Mouse (Mus musculus) liver, embryonic 14.5 days (tissue): ENCODE measurements around the gene Swt1. TPM values are rescaled to one million over a fixed set of nuclear protein-coding genes. Genes with fewer than 3 reads are reported as not detected.
"Not testable (repeated sequence)": the region's sequence is repeated elsewhere in the genome, so short reads cannot be mapped to it uniquely, and the experiment has no call there.

ENCODE experiments used
- ATAC-seq: fragments of 200-750 bp; cut with Nextera tagmentation; 2 replicates; pipeline ENCODE4 v1.8.0; 2017; ENCODE audit warnings: moderate number of reproducible peaks, mild to moderate bottlenecking, moderate library complexity; ENCODE audit not compliant: insufficient read depth
- DNase-seq, 3 experiments: peaks; one replicate each; pipeline ENCODE4 v3.0.0-alpha.2; 2012 to 2013; ENCODE audit warnings: low read depth in 3 of 3, low spot score in 3 of 3
- H3K27ac ChIP-seq: fragments of 300-500 bp; sonication (generic); 2 replicates; pipeline ENCODE4 v1.5.1; 2014; ENCODE audit warnings: moderate library complexity, mild to moderate bottlenecking, control low read depth, inconsistent platforms
- H3K27me3 ChIP-seq: fragments of 300-500 bp; sonication (generic); 2 replicates; pipeline ENCODE4 v1.6.1; 2014; ENCODE audit warnings: mild to moderate bottlenecking, low read length, moderate library complexity; ENCODE audit not compliant: control insufficient read depth, insufficient read depth
- H3K36me3 ChIP-seq: fragments of 300-500 bp; sonication (generic); replicated peaks from 2 replicates; pipeline ENCODE4 v1.6.1; 2014; ENCODE audit warnings: low read depth; ENCODE audit not compliant: control insufficient read depth, insufficient read depth
- H3K4me1 ChIP-seq, 2 experiments: fragments of 200-500 bp in 1 of 2; fragments of 300-500 bp in 1 of 2; sonication (generic) in 1 of 2; replicated peaks; 2 replicates each; pipeline ENCODE4 v1.6.1; 2012 to 2014; ENCODE audit warnings: antibody characterized with exemption in 1 of 2, inconsistent platforms in 1 of 2, low read length in 1 of 2; ENCODE audit not compliant: control insufficient read depth in 2 of 2, insufficient read depth in 2 of 2
- H3K4me2 ChIP-seq: fragments of 300-500 bp; sonication (generic); 2 replicates; pipeline ENCODE4 v1.6.1; 2014; ENCODE audit warnings: low read depth, mild to moderate bottlenecking, control low read depth, moderate library complexity
- H3K4me3 ChIP-seq, 2 experiments: fragments of 200-500 bp in 1 of 2; fragments of 300-500 bp in 1 of 2; sonication (generic) in 1 of 2; 2 replicates each; pipeline ENCODE4 v1.5.1; 2012 to 2014; ENCODE audit warnings: low read depth in 2 of 2, low read length in 2 of 2, mild to moderate bottlenecking in 2 of 2, control low read depth in 1 of 2, inconsistent platforms in 1 of 2, moderate library complexity in 1 of 2; ENCODE audit not compliant: insufficient read depth in 1 of 2
- H3K9ac ChIP-seq: fragments of 300-500 bp; sonication (generic); replicated peaks from 2 replicates; pipeline ENCODE4 v1.6.1; 2014; ENCODE audit warnings: mild to moderate bottlenecking, control low read depth, moderate library complexity
- H3K9me3 ChIP-seq: fragments of 300-500 bp; sonication (generic); 2 replicates; pipeline ENCODE4 v1.6.1; 2016; ENCODE audit warnings: low read length, mixed read lengths; ENCODE audit not compliant: control insufficient read depth
- CTCF ChIP-seq: IDR thresholded peaks from 2 replicates; pipeline ENCODE4 v1.5.1; 2016; ENCODE audit warnings: antibody characterized with exemption, low read depth, control low read depth
- EP300 ChIP-seq: IDR thresholded peaks from 2 replicates; pipeline ENCODE4 v1.6.1; 2016; ENCODE audit warnings: antibody characterized with exemption, low read depth
- WGBS: fragments of 180-500 bp; shearing (Covaris S2); extraction: QIAGEN DNeasy Blood & Tissue Kit; methylation state at CpG from one replicate; pipeline ENCODE4 v1.1.7; 2014; ENCODE audit not compliant: insufficient replicate concordance; 5-methylcytosine and 5-hydroxymethylcytosine counted together
- polyA plus RNA-seq, 2 experiments: library from polyadenylated mRNA; depleted of rRNA in 1 of 2; stranded (reverse) in 1 of 2; unstranded in 1 of 2; fragments of >200 nt; fragmentation: Nextera tagmentation in 1 of 2; extraction: Ambion mirVana in 1 of 2; gene quantifications; 2 replicates each; pipeline versions ENCODE4 v1.2.1 to v1.2.3; 2012 to 2014

Gene Swt1
- polyA plus RNA-seq (2012; rRNA removed) (5.6 and 9.7 TPM in 2 replicates), polyA plus RNA-seq (2014; fragmentation: Nextera tagmentation; extraction: Ambion mirVana) (19.1 and 19.7 TPM in 2 replicates)

DNA sequence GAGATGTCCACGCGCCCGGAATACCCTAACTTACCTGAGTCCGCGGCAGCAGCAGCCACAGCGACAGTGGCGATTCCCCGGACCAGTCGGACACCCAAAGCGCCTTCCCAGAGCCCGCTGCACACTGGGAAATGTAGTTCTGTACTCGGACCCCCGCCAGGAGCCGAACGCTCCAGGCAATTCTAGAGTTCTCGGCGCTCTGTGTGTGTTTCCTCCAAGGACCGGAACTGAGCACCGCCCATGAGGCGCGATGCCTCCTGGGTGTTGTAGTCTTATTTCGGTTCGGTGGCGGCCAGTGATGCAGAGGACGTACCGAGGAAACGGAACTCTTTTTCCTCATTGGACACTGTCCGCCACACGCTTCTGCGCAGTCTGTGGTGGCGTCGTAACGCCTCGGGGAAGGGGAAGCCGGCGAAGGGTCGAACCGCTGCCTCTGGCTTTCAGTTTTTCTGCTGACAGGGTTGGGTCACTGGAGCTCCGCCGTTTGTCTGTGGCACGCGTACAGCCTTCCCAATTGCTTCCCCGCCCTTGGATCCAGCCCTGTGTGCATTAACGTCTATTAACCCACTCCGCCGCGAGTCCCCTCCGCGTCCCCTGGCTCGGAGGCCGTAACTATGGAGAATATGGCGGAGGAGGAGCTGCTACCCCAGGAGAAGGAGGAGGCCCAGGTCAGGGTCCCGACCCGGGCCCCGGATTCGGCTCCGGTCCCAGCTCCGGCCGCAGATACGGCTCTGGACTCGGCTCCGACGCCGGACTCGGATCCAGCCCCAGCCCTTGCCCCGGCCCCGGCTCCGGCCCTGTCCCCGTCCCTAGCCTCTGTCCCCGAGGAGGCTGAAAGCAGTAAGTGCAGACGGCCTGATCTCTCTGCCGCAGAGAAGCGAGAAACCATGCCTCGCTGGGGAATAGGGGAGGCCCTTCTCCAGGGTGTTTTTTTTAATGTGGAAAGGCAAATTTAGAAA is at the start of gene Swt1, which contains the start of gene Trmt1l:
Swt1 (minus strand) TSS at position 193 of the 959 bp plus-strand sequence.
Trmt1l (plus strand) TSS at position 280 of the 959 bp plus-strand sequence.
- H3K36me3 ChIP-seq: no peaks in the 10 kb centered on the region; the same call in 1 of the 2 replicates
- WGBS: under 1% methylated on average over 74 of the region's 74 CpGs
- H3K27me3 ChIP-seq: no peaks in the 10 kb centered on the region
- no peaks in the 10 kb centered on the region for H3K9me3 ChIP-seq
- peak; percentile 99 for ATAC-seq
- peak within 1 kb of the TSS; percentile 89 for H3K9ac ChIP-seq
- H3K4me1 ChIP-seq: peaks cover 10% of the 10 kb centered on the region in 2 experiments; a peak in 3 of 4 replicates
- DNase-seq: peak; percentile 94 to 97 (median 97)
- peak within 1 kb of the TSS; percentile 83 to 88 for H3K4me3 ChIP-seq
- H3K4me2 ChIP-seq: peak within 1 kb of the TSS; percentile 94
- TF ChIP-seq EP300 (no peak), CTCF (0 out of 2 replicates have a peak, but pooled peaks have one; percentile 13)
- H3K27ac ChIP-seq: peak within 1 kb of the TSS; percentile 80

DNA sequence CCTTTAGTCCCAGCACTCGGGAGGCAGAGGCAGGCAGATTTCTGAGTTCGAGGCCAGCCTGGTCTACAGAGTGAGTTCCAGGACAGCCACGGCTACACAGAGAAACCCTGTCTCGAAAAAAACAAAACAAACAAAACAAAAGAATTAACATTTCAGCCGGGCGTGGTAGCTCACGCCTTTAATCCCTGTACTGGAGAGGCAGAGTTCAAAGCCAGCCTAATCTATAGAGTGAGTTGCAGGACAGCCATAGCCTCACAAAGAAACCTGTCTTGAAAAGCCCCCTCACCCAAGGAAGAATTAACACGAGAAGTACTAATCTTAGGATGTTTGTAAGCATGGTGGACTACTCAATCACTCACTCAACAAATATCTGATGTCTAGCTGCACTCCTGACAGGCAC is 44.1 kb upstream of the Swt1 start:
- not testable (repeated sequence) for ATAC-seq, H3K4me1 ChIP-seq, H3K4me3 ChIP-seq, H3K27me3 ChIP-seq, H3K9ac ChIP-seq, H3K9me3 ChIP-seq, DNase-seq, H3K36me3 ChIP-seq, H3K4me2 ChIP-seq, H3K27ac ChIP-seq
- WGBS: 80% methylated on average over 8 of the region's 8 CpGs

DNA sequence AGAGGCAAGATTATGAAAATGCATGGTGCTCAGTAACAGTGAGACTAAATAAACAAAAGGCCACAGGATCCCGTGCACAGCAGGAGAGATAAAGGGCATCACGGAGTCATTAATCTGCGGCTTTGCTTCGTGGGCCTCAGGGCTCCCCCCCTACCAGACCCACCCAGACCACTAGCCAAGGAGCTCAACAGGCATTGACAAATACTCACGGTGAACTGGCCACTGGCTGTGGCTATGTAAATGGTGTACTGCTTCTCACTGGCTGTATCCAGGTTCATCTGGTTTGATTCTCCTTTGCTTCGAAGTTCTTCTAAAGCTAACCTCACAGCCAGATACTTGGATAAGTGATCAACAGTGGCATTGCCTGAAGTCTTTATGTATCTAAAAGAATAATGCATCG is 43.2 kb upstream of the Swt1 start:
- Histone ChIP-seq H3K27me3 (no peaks in the 10 kb centered on the region), H3K4me2 (no peak overlapping the region), H3K9me3 (no peaks in the 10 kb centered on the region), H3K27ac (no peak overlapping the region), H3K36me3 (peaks cover 9% of the 10 kb centered on the region), H3K4me1 (peaks cover 0 to 1% of the 10 kb centered on the region in 2 experiments; a peak in 1 of 4 replicates), H3K9ac (no peak overlapping the region), H3K4me3 (no peak overlapping the region)
- TF ChIP-seq CTCF: no peak
- TF ChIP-seq EP300: no peak
- 71% methylated on average over 7 of the region's 7 CpGs for WGBS
- DNase-seq: no peak
- no peak for ATAC-seq

DNA sequence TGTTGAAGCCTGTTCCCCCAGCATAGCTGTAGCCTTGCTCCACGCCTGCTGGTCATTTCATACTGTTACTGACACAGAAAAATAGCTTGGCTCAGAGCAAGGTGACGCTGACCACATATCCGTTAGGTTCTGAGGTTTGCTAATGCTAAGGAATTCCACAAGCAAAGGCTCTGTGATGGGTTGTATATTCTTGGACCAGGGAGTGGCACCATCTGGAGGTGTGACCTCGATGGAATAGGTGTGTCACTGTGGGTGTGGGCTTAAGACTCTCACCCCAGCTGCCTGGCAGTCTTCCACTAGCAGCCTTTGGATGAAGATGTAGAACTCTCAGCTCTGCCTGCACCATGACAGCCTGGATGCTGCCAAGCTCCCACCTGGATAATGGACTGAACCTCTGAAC is 38.3 kb upstream of the Swt1 start:
- Histone ChIP-seq H3K36me3 (peaks cover 6% of the 10 kb centered on the region; the same call in 1 of the 2 replicates), H3K9me3 (no peaks in the 10 kb centered on the region), H3K4me3 (no peak overlapping the region), H3K27ac (no peak overlapping the region), H3K4me2 (no peak overlapping the region), H3K27me3 (no peaks in the 10 kb centered on the region), H3K9ac (no peak overlapping the region), H3K4me1 (peaks cover 0 to 2% of the 10 kb centered on the region in 2 experiments; a peak in 1 of 4 replicates)
- DNase-seq (no peak), ATAC-seq (no peak)
- TF ChIP-seq EP300 (no peak), CTCF (no peak)
- 77% methylated on average over 4 of the region's 4 CpGs for WGBS

DNA sequence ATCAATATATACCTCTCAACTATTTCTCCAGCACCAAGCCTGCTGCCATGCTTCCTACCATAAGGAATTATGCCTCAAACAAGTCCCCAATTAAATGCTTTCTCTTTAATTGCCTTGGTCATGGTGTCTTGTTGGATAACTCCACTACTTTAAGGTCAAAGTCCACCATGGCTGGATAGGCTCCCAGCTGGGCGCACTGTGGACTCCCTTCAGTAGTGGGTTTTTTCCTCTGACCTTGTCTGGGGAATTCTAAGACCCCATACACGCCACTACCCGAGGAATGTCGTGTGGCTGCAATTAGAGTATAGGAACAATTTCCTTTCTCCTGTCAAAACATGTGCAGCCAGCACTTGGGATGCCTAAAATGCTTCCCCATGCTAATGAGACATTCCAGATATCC is 36.7 kb upstream of the Swt1 start:
- Histone ChIP-seq H3K27me3 (no peaks in the 10 kb centered on the region), H3K36me3 (no peaks in the 10 kb centered on the region), H3K27ac (no peak overlapping the region), H3K4me3 (no peak overlapping the region), H3K9me3 (no peaks in the 10 kb centered on the region), H3K4me1 (peaks cover 0 to 2% of the 10 kb centered on the region in 2 experiments; a peak in 1 of 4 replicates), H3K4me2 (no peak overlapping the region), H3K9ac (no peak overlapping the region)
- ATAC-seq: no peak
- TF ChIP-seq CTCF: no peak
- TF ChIP-seq EP300: no peak
- DNase-seq: no peak
- 61% methylated on average over 4 of the region's 4 CpGs for WGBS
